Mouse (Mus musculus) heart, postnatal 10 days (tissue): ENCODE results near the gene Clmp. TPM values are rescaled to one million over a fixed set of nuclear protein-coding genes. Genes with fewer than 3 reads are reported as not detected.

ENCODE experiments used
- DNase-seq, 2 experiments: peaks; one replicate each; pipeline ENCODE4 v3.0.0; 2021
- intact Hi-C: fragments of 180-260 bp; cut with DNase I; formaldehyde crosslinking; loops from one replicate; pipeline ENCODE4 v1.15.1; 2025
- total RNA-seq, 2 experiments: library from RNA; stranded (reverse); gene quantifications; 2 replicates each; pipeline ENCODE4 v1.2.3; 2021

Clmp gene
- total RNA-seq, 2 experiments from 2014 or later = 4.8 to 7.8 TPM

GRCm38 (mm10) chr9:40827366-40827765 lies 141.6 kb downstream of the Clmp start:
- intact Hi-C loops = no loop called here
- DNase-seq = no peak

- peak; percentile 67 to 87 for DNase-seq
- intact Hi-C loops = loop anchor here (1.0 to 5.0 kb wide), 3 partner anchors 102 to 193 kb away; no protein-coding TSS in a partner anchor
These were observed 148.8 kb downstream of the Clmp start for GRCm38 (mm10) chr9:40834569-40834968.

Other genes starting within 250 kb of the Clmp start
- gene Gramd1b, start 154.6 kb upstream of the Clmp start, total RNA-seq = 10 to 100 TPM; 11.6 to 15.8 TPM
- gene Gm21915, start 15.3 kb upstream of the Clmp start, total RNA-seq = not detected
- gene Hspa8, start 115.0 kb downstream of the Clmp start, total RNA-seq = 1,000 to 10,000 TPM; 1,111 to 1,159 TPM
- not detected for gene Bsx, start 188.2 kb downstream of the Clmp start, total RNA-seq